29 mouse cellular contexts compared by ENCODE assay signal in genomic region chr2:180166869-180167268, GRCm38 (mm10).
"Had no signal": no experiment of that assay in that cellular context is flagged by ENCODE, and none has a peak within 500 bp of the region (broad histone marks: within the 10 kb centered on the region; RNA-seq: fewer than 3 reads in every experiment).

No protein-coding gene starts in this region.

- H3K9ac ChIP-seq: embryonic facial prominence, embryonic 12.5 days; embryonic facial prominence, embryonic 13.5 days; embryonic facial prominence, embryonic 15.5 days; forebrain, embryonic 12.5 days; forebrain, embryonic 13.5 days; forebrain, embryonic 15.5 days; forebrain, postnatal 0 days had no signal

- ATAC-seq: forebrain, embryonic 13.5 days; forebrain, embryonic 14.5 days; forebrain, embryonic 15.5 days; forebrain, embryonic 16.5 days; forebrain, postnatal 0 days had no signal

- H3K4me2 ChIP-seq: embryonic facial prominence, embryonic 12.5 days; embryonic facial prominence, embryonic 13.5 days; embryonic facial prominence, embryonic 15.5 days; forebrain, embryonic 12.5 days; forebrain, embryonic 13.5 days; forebrain, embryonic 15.5 days had no signal

- H3K4me3 ChIP-seq: embryonic facial prominence, embryonic 10.5 days; embryonic facial prominence, embryonic 12.5 days; embryonic facial prominence, embryonic 13.5 days; embryonic facial prominence, embryonic 15.5 days; erythroblast, embryonic 14.5 days; forebrain, embryonic 10.5 days; forebrain, embryonic 12.5 days; forebrain, embryonic 13.5 days; forebrain, embryonic 15.5 days; gastrocnemius, adult 2 months had no signal

- H3K9me3 ChIP-seq: embryonic facial prominence, embryonic 10.5 days; embryonic facial prominence, embryonic 12.5 days; embryonic facial prominence, embryonic 13.5 days; embryonic facial prominence, embryonic 15.5 days; forebrain, embryonic 10.5 days; forebrain, embryonic 12.5 days; forebrain, embryonic 13.5 days; forebrain, embryonic 15.5 days had no signal

- H3K27me3 ChIP-seq: embryonic facial prominence, embryonic 12.5 days; embryonic facial prominence, embryonic 13.5 days; embryonic facial prominence, embryonic 15.5 days; forebrain, embryonic 12.5 days; forebrain, embryonic 13.5 days; forebrain, embryonic 15.5 days had no signal

- DNase-seq: cerebellum, adult 18-20 months; cerebellum, adult 2 months; cerebellum, adult 8-10 months; cerebellum, adult 9-10 months; cerebellum, adult 9-11 months; cerebellum, postnatal 10 days; cerebellum, postnatal 14 days; cerebellum, postnatal 25 days; cerebellum, postnatal 36 days; embryo, embryonic 11 days; forebrain, postnatal 0 days; gastrocnemius, adult 2 months; gastrocnemius, postnatal 10 days; gastrocnemius, postnatal 14 days; gastrocnemius, postnatal 25 days; gastrocnemius, postnatal 36 days; heart, adult 11 months; heart, adult 18-20 months had no signal

- H3K27ac ChIP-seq: embryonic facial prominence, embryonic 10.5 days; embryonic facial prominence, embryonic 12.5 days; embryonic facial prominence, embryonic 13.5 days; embryonic facial prominence, embryonic 15.5 days; forebrain, embryonic 10.5 days; forebrain, embryonic 12.5 days; forebrain, embryonic 15.5 days; gastrocnemius, adult 2 months had no signal

- H3K4me1 ChIP-seq: embryonic facial prominence, embryonic 12.5 days; forebrain, embryonic 12.5 days had no signal
